Mouse (Mus musculus): ENCODE measurements at regions not wholly inside any gene's neighbourhood (a gene's known extent, or its start where the extent isn't known, plus 50 kb on each side); places are given as distances from the start of the nearest gene placed in this dataset.
"Not testable (repeated sequence)": the region's sequence is repeated elsewhere in the genome, so short reads cannot be mapped to it uniquely, and the experiment has no call there.

DNA sequence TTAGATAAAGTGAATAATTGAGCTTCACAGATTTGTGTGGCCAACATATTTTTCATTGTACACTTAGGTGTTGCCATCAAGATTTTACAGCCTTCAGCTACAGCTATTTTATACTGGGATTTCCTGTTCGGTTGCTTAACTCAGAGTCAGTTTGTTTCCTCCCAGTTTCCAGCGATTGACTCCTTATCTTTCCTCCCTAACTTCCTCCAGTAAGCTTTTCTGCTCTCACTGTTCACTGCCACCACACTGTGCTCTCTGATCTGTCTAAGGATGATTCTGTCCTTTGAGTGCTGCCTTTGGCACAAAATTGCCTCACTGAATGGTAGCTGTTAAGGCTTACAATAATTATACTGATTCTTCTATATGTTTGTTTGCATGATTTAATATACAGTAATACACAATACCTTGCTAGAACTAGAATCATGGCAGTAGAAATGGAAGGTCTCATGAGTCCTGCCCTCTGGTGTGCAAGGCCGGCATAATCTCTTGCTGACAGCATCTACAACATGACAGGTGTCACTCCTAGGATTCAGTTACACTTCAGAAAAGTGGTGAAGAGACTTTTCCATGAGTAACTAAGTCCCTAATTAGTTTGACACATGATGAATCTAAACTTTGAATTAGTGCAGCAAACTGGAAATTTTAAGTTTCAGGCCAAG lies 558.0 kb upstream of the Olfr1507 start:
- not testable (repeated sequence) for H3K4me2 ChIP-seq (replicated peaks); ATAC-seq; H3K4me3 ChIP-seq (replicated peaks); H3K27ac ChIP-seq; H3K36me3 ChIP-seq; H3K27me3 ChIP-seq (replicated peaks); H3K9me3 ChIP-seq; H3K9ac ChIP-seq; H3K4me1 ChIP-seq (replicated peaks)
- WGBS = 52% methylated on average over 2 of the region's 3 CpGs

DNA sequence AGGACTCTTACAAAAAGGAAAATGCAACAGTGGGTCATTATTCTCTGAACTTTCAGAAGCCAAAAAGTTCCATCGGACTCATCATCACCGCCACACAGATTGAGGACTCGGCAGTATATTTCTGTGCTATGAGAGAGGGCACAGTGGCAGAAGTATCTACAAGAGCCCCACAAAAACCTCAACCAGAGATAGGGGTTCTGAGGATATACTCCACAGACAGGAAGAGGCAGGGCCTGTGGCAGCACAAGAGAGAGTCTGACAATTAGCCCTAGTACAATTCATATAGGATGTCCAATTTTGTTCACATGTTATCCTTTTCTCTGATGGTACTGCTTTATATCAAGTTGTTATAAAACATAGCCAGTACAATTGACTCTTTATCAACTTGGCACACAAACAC lies 552.1 kb upstream of the Olfr1507 start:
- H3K4me3 ChIP-seq (replicated peaks); H3K27me3 ChIP-seq (replicated peaks); H3K4me2 ChIP-seq (replicated peaks); H3K36me3 ChIP-seq; H3K9me3 ChIP-seq; H3K4me1 ChIP-seq (replicated peaks); ATAC-seq; H3K9ac ChIP-seq; H3K27ac ChIP-seq: not testable (repeated sequence)
- WGBS = 84% methylated on average over 3 of the region's 3 CpGs

DNA sequence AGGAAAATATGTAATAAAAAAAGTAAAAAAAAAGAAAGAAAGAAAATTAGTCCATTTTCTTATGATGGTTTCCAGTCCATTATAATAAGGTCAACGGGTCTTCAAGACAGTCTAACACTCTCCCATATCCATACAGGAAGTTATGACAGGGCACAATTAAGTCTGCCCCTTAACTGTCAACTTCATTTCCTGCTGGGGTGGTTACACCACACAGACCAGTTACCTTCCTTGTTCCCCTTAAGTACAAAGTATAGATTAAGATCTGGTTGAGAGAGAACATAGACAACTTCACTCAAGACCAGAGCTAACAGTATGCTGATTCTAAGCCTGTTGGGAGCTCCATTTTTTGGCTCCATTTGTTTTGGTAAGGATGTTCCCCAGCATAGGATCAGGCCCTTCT lies 551.4 kb upstream of the Olfr1507 start:
- not testable (repeated sequence) for H3K4me3 ChIP-seq (replicated peaks); H3K9ac ChIP-seq; H3K27me3 ChIP-seq (replicated peaks); H3K9me3 ChIP-seq; H3K4me1 ChIP-seq (replicated peaks); H3K36me3 ChIP-seq; H3K27ac ChIP-seq; ATAC-seq; H3K4me2 ChIP-seq (replicated peaks)
- 100% methylated on average over 1 of the region's 1 CpGs for WGBS

GRCm38 (mm10) chr14:53045331-53045730 lies 549.8 kb upstream of the Olfr1507 start:
- H3K4me2 ChIP-seq (replicated peaks); H3K4me1 ChIP-seq (replicated peaks); H3K36me3 ChIP-seq; ATAC-seq; H3K27me3 ChIP-seq (replicated peaks); H3K27ac ChIP-seq; H3K9me3 ChIP-seq; H3K9ac ChIP-seq; H3K4me3 ChIP-seq (replicated peaks): not testable (repeated sequence)
- WGBS = 67% methylated on average over 3 of the region's 3 CpGs

GRCm38 (mm10) chr14:53044101-53044500 lies 548.6 kb upstream of the Olfr1507 start:
- not testable (repeated sequence) for ATAC-seq; H3K4me3 ChIP-seq (replicated peaks); H3K4me2 ChIP-seq (replicated peaks); H3K4me1 ChIP-seq (replicated peaks); H3K27me3 ChIP-seq (replicated peaks); H3K27ac ChIP-seq; H3K36me3 ChIP-seq; H3K9ac ChIP-seq; H3K9me3 ChIP-seq
- 83% methylated on average over 4 of the region's 4 CpGs for WGBS

- not testable (repeated sequence) for H3K9ac ChIP-seq; ATAC-seq; H3K36me3 ChIP-seq; H3K4me2 ChIP-seq (replicated peaks); H3K4me3 ChIP-seq (replicated peaks); H3K27me3 ChIP-seq (replicated peaks); H3K9me3 ChIP-seq; H3K4me1 ChIP-seq (replicated peaks); H3K27ac ChIP-seq
- 25% methylated on average over 3 of the region's 3 CpGs for WGBS
These were observed 546.5 kb upstream of the Olfr1507 start for GRCm38 (mm10) chr14:53042016-53042415.

DNA sequence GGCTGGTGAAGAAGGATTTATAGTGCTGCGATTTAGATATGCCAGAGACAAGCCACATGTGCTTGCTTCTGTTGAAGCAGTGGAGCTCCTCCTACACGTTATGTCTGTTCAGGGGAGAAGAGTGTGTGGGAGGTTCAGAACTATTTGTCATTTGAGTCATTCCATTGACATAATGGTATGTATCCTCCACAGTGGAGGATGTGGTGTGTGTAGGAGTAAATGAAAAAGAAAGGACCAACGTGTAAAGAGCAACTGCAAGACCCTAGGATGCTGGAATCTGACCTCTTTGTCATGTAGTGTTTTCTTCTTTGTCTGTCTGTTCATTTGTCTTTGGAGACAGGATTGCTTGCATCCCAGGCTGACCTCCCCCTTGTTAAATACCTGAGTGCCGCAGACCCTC lies 543.9 kb upstream of the Olfr1507 start:
- ATAC-seq; H3K4me2 ChIP-seq (replicated peaks); H3K27ac ChIP-seq; H3K36me3 ChIP-seq; H3K27me3 ChIP-seq (replicated peaks); H3K9ac ChIP-seq; H3K4me1 ChIP-seq (replicated peaks); H3K9me3 ChIP-seq; H3K4me3 ChIP-seq (replicated peaks): not testable (repeated sequence)
- WGBS = 72% methylated on average over 4 of the region's 4 CpGs

DNA sequence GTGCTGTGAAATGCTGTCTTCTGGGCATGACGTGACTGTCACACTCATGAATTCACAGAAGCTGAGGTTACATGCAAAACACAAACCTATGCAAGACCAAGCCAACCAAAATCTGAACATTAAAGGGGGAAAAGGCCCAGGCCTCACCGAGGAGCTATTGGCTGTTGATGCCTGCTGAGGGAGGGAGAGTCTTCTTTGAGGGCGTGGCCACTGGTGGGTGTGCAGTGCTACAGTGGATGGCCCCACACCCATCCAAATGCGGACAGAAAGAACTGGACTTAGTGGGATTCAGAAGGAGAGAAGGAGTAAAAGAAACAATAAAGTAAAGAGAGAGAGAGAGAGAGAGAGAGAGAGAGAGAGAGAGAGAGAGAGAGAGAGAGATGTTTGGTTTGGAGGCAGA lies 539.4 kb upstream of the Olfr1507 start:
- not testable (repeated sequence) for ATAC-seq; H3K9me3 ChIP-seq; H3K4me3 ChIP-seq (replicated peaks); H3K4me1 ChIP-seq (replicated peaks); H3K4me2 ChIP-seq (replicated peaks); H3K27me3 ChIP-seq (replicated peaks); H3K27ac ChIP-seq; H3K9ac ChIP-seq; H3K36me3 ChIP-seq
- WGBS = no CpG with 5 or more reads among the region's 4 CpGs

- not testable (repeated sequence) for H3K4me3 ChIP-seq (replicated peaks); H3K4me2 ChIP-seq (replicated peaks); H3K36me3 ChIP-seq; H3K4me1 ChIP-seq (replicated peaks); H3K27ac ChIP-seq; ATAC-seq; H3K9me3 ChIP-seq; H3K27me3 ChIP-seq (replicated peaks); H3K9ac ChIP-seq
- WGBS = no CpG with 5 or more reads among the region's 6 CpGs
These were observed 537.7 kb upstream of the Olfr1507 start for GRCm38 (mm10) chr14:53033221-53033620.

GRCm38 (mm10) chr14:53032498-53032897 lies 536.9 kb upstream of the Olfr1507 start:
- 0 out of 2 replicates have a peak, but pooled peaks have one; percentile 36 for ATAC-seq
- H3K4me1 ChIP-seq (replicated peaks); H3K9me3 ChIP-seq; H3K27me3 ChIP-seq (replicated peaks); H3K27ac ChIP-seq; H3K4me3 ChIP-seq (replicated peaks); H3K4me2 ChIP-seq (replicated peaks); H3K36me3 ChIP-seq; H3K9ac ChIP-seq: not testable (repeated sequence)
- no CpG with 5 or more reads among the region's 1 CpGs for WGBS

DNA sequence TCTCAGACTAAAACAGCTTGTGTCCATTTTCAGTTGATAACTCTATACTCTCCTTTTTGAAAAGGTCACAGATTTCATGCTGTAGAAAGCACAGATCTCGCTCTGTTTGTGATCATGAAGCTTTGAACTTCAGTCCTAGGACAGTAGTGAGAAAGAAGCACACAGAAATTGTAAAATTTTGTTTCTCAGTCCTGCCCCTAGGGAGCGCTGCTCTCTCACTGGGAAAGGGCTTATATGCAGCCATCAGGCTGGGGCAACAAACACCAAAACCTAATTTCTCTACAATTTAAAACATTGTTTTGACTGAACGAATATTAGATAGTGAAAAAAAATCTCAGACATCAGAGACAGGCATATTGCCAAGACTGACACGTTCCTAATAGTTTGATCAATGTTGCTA lies 534.7 kb upstream of the Olfr1507 start:
- not testable (repeated sequence) for ATAC-seq; H3K27me3 ChIP-seq (replicated peaks); H3K4me2 ChIP-seq (replicated peaks); H3K9ac ChIP-seq; H3K9me3 ChIP-seq; H3K36me3 ChIP-seq; H3K27ac ChIP-seq; H3K4me3 ChIP-seq (replicated peaks); H3K4me1 ChIP-seq (replicated peaks)
- WGBS = no CpG with 5 or more reads among the region's 4 CpGs

DNA sequence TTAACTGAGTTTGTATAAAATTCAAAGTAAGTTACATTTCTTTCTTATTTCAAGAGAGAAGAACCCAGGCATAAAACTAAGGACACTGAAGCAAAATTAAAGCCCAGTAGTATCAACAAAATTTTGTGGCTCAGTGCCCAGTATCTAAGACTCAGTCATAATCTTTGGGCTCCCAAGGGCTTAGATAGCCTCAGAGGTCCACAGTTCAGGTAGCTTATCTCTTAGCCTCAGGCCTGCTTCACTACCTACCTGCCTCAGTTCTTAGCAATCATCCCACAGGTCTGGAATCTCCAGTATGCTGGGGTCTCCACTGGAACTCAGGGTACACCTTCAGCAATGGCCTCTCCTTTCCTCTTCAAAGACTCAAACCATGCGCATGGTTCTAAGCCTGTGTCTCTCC lies 531.4 kb upstream of the Olfr1507 start:
- no CpG with 5 or more reads among the region's 1 CpGs for WGBS
- H3K9ac ChIP-seq; H3K4me3 ChIP-seq (replicated peaks); H3K4me2 ChIP-seq (replicated peaks); H3K27ac ChIP-seq; H3K9me3 ChIP-seq; ATAC-seq; H3K4me1 ChIP-seq (replicated peaks); H3K36me3 ChIP-seq; H3K27me3 ChIP-seq (replicated peaks): not testable (repeated sequence)

DNA sequence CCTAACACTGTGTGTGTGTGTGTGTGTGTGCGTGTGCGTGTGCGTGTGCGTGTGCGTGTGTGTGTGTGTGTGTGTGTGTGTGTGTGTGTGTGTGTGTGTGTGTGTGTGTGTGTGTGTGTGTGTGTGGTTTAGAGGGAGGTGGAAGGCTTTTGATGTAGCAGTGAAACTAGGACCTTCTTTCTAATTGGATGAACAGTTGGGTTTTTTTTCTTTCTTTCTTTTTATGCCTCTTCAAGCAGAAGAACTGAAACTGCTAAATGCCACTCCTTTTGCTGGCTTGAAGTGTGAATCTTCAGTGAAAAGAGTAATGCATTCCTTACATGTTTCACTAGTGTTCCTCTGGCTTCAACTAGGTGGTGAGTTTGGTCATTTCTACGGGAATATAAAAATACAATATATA lies 524.6 kb upstream of the Olfr1507 start:
- not testable (repeated sequence) for H3K9me3 ChIP-seq; H3K36me3 ChIP-seq; H3K27ac ChIP-seq; H3K27me3 ChIP-seq (replicated peaks); H3K9ac ChIP-seq; H3K4me1 ChIP-seq (replicated peaks); H3K4me2 ChIP-seq (replicated peaks); H3K4me3 ChIP-seq (replicated peaks); ATAC-seq
- WGBS = no CpG with 5 or more reads among the region's 6 CpGs

All from intestine, embryonic 15.5 days (tissue).